Mouse (Mus musculus) hindbrain, embryonic 13.5 days (tissue): ENCODE results near the gene Sp6. TPM values are rescaled to one million over a fixed set of nuclear protein-coding genes. Genes with fewer than 3 reads are reported as not detected.
A peak's percentile ranks its signal among the peaks of the same experiment; 100 is the strongest.

Experiments used
- ATAC-seq: fragments of 200-750 bp; cut with Nextera tagmentation; 2 replicates; pipeline ENCODE4 v1.8.0; 2017; ENCODE audit warnings: moderate TSS enrichment; ENCODE audit not compliant: low FRiP score
- H3K27ac ChIP-seq: fragments of 300-500 bp; sonication (generic); 2 replicates; pipeline ENCODE4 v1.5.1; 2015; ENCODE audit warnings: inconsistent platforms, mild to moderate bottlenecking, moderate library complexity
- H3K27me3 ChIP-seq: fragments of 300-500 bp; sonication (generic); 2 replicates; pipeline ENCODE4 v1.6.1; 2015; ENCODE audit warnings: mild to moderate bottlenecking, inconsistent platforms
- H3K36me3 ChIP-seq: fragments of 300-500 bp; sonication (generic); 2 replicates; pipeline ENCODE4 v1.6.1; 2015; ENCODE audit warnings: mild to moderate bottlenecking, inconsistent platforms
- H3K4me1 ChIP-seq: fragments of 300-500 bp; sonication (generic); replicated peaks from 2 replicates; pipeline ENCODE4 v1.6.1; 2015; ENCODE audit warnings: inconsistent platforms
- H3K4me2 ChIP-seq: fragments of 300-500 bp; sonication (generic); 2 replicates; pipeline ENCODE4 v1.6.1; 2015; ENCODE audit warnings: inconsistent platforms, mild to moderate bottlenecking, moderate library complexity
- H3K4me3 ChIP-seq: fragments of 300-500 bp; sonication (generic); 2 replicates; pipeline ENCODE4 v1.5.1; 2015; ENCODE audit warnings: mild to moderate bottlenecking, inconsistent platforms
- H3K9ac ChIP-seq: fragments of 300-500 bp; sonication (generic); 2 replicates; pipeline ENCODE4 v1.6.1; 2015; ENCODE audit warnings: mild to moderate bottlenecking, inconsistent platforms
- H3K9me3 ChIP-seq: fragments of 300-500 bp; sonication (generic); 2 replicates; pipeline ENCODE4 v1.6.1; 2016; ENCODE audit warnings: inconsistent platforms
- WGBS: fragments of 180-500 bp; shearing (Covaris S2); methylation state at CpG from one replicate; pipeline ENCODE4 v1.1.7; 2015; 5-methylcytosine and 5-hydroxymethylcytosine counted together
- polyA plus RNA-seq: library from polyadenylated mRNA; unstranded; fragments of >200 nt; fragmentation: Nextera tagmentation; extraction: Ambion mirVana; gene quantifications from 2 replicates; pipeline ENCODE4 v1.2.1, GENCODE M21; 2015

The Sp6 gene
- 0.10 and 0.29 TPM in 2 replicates for polyA plus RNA-seq

DNA sequence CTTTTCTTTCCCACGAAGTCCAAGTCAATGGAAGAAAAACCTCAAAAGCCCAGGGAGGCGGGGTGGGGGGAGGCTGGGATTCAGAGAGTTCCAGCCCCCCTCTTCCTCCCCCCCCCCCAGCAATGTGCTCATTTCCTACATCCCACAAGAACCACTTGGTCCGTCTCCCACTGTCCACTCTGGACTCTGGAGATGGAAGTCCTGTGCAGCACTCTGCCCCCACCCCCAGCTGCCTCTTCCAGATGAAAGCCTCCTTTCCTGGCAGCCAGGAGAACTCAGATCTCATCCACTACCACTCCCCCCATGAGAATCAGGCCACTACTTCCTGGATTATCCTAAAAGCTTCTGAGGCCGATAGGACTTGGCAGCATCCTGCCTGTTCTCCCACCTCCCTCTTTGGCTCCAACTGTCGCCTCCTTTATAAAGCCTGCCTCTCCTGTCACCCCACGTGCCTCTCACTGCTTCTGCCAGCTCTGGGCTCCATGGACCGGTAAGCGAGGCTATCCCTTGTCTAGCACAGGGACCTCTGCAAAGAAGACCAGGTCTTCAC, at the start of gene Sp6:
Gene Sp6 (plus strand): TSS at position 274 of the 550 bp plus-strand sequence.
- H3K27ac ChIP-seq: no peak within 1 kb of the TSS
- no peaks in the 10 kb centered on the region for H3K36me3 ChIP-seq
- no peaks in the 10 kb centered on the region for H3K9me3 ChIP-seq
- ATAC-seq: no peak
- peaks cover under 1% of the 10 kb centered on the region; the same call in 1 of the 2 replicates for H3K4me1 ChIP-seq
- peaks cover 89% of the 10 kb centered on the region for H3K27me3 ChIP-seq
- H3K9ac ChIP-seq: no peak within 1 kb of the TSS
- no peak within 1 kb of the TSS for H3K4me3 ChIP-seq
- H3K4me2 ChIP-seq: no peak within 1 kb of the TSS
- 42% methylated on average over 8 of the region's 8 CpGs for WGBS

GRCm38 (mm10) chr11:96963580-96963979, 49.6 kb upstream of the Sp6 start:
- Histone ChIP-seq H3K4me3 (no peak overlapping the region), H3K9ac (no peak overlapping the region), H3K36me3 (peaks cover 42% of the 10 kb centered on the region), H3K27me3 (no peaks in the 10 kb centered on the region), H3K27ac (no peak overlapping the region; the same call in 1 of the 2 replicates), H3K9me3 (no peaks in the 10 kb centered on the region), H3K4me2 (no peak overlapping the region), H3K4me1 (peaks cover 8% of the 10 kb centered on the region; the same call in 1 of the 2 replicates)
- ATAC-seq: peak; percentile 74
- 19% methylated on average over 8 of the region's 8 CpGs for WGBS

- 91% methylated on average over 3 of the region's 3 CpGs for WGBS
- no peak for ATAC-seq
- no peak overlapping the region for H3K4me2 ChIP-seq
- peaks cover 17% of the 10 kb centered on the region for H3K36me3 ChIP-seq
- H3K27ac ChIP-seq: no peak overlapping the region
- no peak overlapping the region for H3K9ac ChIP-seq
- no peaks in the 10 kb centered on the region for H3K9me3 ChIP-seq
- peaks cover 24% of the 10 kb centered on the region for H3K4me1 ChIP-seq
- H3K4me3 ChIP-seq: no peak overlapping the region
- no peaks in the 10 kb centered on the region for H3K27me3 ChIP-seq
Observed at GRCm38 (mm10) chr11:96966172-96966571, 47.0 kb upstream of the Sp6 start.

DNA sequence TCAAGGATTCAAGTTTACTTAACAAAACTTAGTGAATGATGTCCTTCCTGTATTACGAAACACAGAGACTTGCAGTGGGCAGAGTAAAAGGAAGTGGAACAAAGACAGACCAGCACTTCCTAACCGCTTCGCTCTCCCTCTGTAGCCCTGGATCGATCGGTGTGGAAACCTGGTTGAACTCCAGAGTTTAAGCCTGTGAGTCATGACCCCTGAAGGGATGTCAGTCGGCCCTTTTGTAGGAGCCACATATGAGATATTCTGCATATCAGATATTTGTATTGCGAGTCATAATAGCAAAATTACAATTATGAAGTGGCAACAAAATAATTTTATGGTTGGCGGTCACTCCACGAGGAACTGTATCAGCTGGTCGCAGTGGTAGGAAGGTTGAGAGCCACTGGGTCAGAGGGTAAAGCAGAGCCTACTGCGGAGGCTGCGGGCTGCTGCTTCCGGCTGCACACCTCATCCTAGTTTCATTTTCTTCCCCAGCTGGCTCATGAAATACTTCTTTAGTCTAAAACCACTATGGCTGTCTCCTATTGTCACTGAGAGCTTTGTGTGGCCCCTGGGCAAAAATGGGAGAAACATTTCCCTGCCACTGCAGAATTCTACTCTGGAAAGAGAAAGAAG, 46.2 kb upstream of the Sp6 start:
- no peak overlapping the region for H3K4me2 ChIP-seq
- H3K9me3 ChIP-seq: no peaks in the 10 kb centered on the region
- peak overlapping the region; percentile 43; the same call in 1 of the 2 replicates for H3K9ac ChIP-seq
- 92% methylated on average over 13 of the region's 13 CpGs for WGBS
- peaks cover 32% of the 10 kb centered on the region for H3K4me1 ChIP-seq
- H3K36me3 ChIP-seq: peaks cover 9% of the 10 kb centered on the region
- no peak for ATAC-seq
- no peak overlapping the region for H3K4me3 ChIP-seq
- H3K27ac ChIP-seq: no peak overlapping the region
- H3K27me3 ChIP-seq: no peaks in the 10 kb centered on the region

GRCm38 (mm10) chr11:96967544-96968269, 45.5 kb upstream of the Sp6 start:
- Histone ChIP-seq H3K36me3 (peaks cover 3% of the 10 kb centered on the region), H3K9ac (peak overlapping the region; percentile 43; the same call in 1 of the 2 replicates), H3K4me1 (peaks cover 38% of the 10 kb centered on the region), H3K4me2 (no peak overlapping the region), H3K27me3 (no peaks in the 10 kb centered on the region), H3K27ac (no peak overlapping the region), H3K9me3 (no peaks in the 10 kb centered on the region), H3K4me3 (no peak overlapping the region)
- no peak for ATAC-seq
- WGBS: 90% methylated on average over 11 of the region's 11 CpGs

DNA sequence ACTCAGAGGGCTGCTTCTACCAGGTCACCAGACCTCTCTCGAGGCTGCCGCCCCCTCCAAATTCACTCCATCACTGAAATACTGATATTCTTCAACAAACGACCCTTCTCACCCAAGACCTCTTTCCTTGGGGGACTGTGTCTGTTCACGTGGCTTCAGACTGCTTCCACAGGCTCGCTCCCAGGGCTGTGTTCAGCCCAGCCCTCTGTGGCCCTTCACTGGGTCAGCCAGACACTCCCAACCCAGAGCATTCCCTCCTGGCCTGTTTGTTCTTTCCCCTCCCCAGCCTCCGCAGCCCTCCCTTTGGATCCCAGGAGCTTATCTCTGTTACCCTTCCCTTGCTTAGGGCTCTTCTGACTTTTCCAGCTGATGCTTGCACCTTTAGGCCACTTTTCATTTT, 44.7 kb upstream of the Sp6 start:
- peaks cover 41% of the 10 kb centered on the region for H3K4me1 ChIP-seq
- H3K27me3 ChIP-seq: no peaks in the 10 kb centered on the region
- no peak for ATAC-seq
- no peak overlapping the region for H3K4me2 ChIP-seq
- no peak overlapping the region for H3K27ac ChIP-seq
- WGBS: 74% methylated on average over 6 of the region's 6 CpGs
- H3K4me3 ChIP-seq: no peak overlapping the region
- H3K9me3 ChIP-seq: no peaks in the 10 kb centered on the region
- no peaks in the 10 kb centered on the region; the same call in 1 of the 2 replicates for H3K36me3 ChIP-seq
- H3K9ac ChIP-seq: no peak overlapping the region

GRCm38 (mm10) chr11:96969280-96969722, 43.9 kb upstream of the Sp6 start:
- no peaks in the 10 kb centered on the region; the same call in 1 of the 2 replicates for H3K36me3 ChIP-seq
- no peaks in the 10 kb centered on the region for H3K9me3 ChIP-seq
- WGBS: 81% methylated on average over 5 of the region's 5 CpGs
- peak overlapping the region; percentile 46 for H3K27ac ChIP-seq
- H3K4me2 ChIP-seq: no peak overlapping the region
- H3K4me3 ChIP-seq: no peak overlapping the region
- no peak overlapping the region for H3K9ac ChIP-seq
- ATAC-seq: no peak
- no peaks in the 10 kb centered on the region for H3K27me3 ChIP-seq
- H3K4me1 ChIP-seq: peaks cover 46% of the 10 kb centered on the region

DNA sequence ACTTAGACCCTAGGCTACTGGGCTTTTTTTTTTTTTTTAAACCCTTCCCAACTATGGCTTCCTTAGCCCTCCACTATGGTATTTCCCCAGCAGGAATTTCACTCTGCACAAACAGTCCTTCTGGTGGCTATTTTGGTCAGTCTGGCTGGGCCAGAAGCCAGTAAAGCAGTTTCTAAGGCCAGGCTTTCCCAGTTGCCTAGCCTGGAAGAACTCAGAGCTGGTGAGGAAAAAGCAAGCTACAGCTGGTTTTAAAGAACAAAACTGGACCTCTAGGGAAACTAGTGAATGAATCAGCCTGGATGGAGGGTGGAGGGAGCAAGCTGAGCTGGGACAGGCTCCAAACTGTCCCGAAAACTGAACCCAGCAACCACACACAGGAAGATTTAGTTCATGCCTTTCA, 43.4 kb upstream of the Sp6 start:
- H3K9ac ChIP-seq: no peak overlapping the region
- H3K4me1 ChIP-seq: peaks cover 49% of the 10 kb centered on the region
- WGBS: 82% methylated on average over 1 of the region's 1 CpGs
- peak overlapping the region; percentile 46 for H3K27ac ChIP-seq
- no peaks in the 10 kb centered on the region for H3K27me3 ChIP-seq
- no peak overlapping the region for H3K4me3 ChIP-seq
- H3K9me3 ChIP-seq: no peaks in the 10 kb centered on the region
- ATAC-seq: no peak
- no peak overlapping the region for H3K4me2 ChIP-seq
- H3K36me3 ChIP-seq: no peaks in the 10 kb centered on the region; the same call in 1 of the 2 replicates

- Histone ChIP-seq H3K27ac (peak overlapping the region; percentile 46; the same call in 1 of the 2 replicates), H3K9ac (no peak overlapping the region), H3K36me3 (no peaks in the 10 kb centered on the region; the same call in 1 of the 2 replicates), H3K4me2 (no peak overlapping the region), H3K27me3 (no peaks in the 10 kb centered on the region), H3K4me1 (peaks cover 55% of the 10 kb centered on the region), H3K4me3 (no peak overlapping the region), H3K9me3 (no peaks in the 10 kb centered on the region)
- WGBS: 81% methylated on average over 3 of the region's 3 CpGs
- no peak for ATAC-seq
Observed at GRCm38 (mm10) chr11:96970341-96970740, 42.9 kb upstream of the Sp6 start.

DNA sequence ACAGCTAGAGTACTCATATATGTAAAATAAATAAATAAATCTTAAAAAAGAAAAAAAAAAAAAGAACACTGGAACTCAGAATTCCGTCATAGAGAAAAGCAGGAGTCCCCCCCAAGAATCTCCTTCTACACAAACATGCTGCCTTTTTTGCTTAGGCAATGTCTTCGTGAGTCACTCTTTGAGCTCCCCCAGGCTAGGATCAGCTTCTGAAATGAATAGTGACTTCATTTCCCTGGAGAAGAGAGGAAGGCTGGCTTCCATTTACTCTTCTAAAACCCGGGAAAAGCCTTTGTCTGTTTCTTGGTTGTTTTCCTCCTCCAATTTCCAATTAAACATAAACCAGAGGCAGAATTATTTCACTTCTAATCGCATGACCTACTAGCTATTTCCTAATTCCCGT, 40.3 kb upstream of the Sp6 start:
- ATAC-seq: no peak
- WGBS: 74% methylated on average over 5 of the region's 5 CpGs
- Histone ChIP-seq H3K27ac (peak overlapping the region; percentile 70; the same call in 1 of the 2 replicates), H3K4me2 (no peak overlapping the region), H3K4me1 (peaks cover 71% of the 10 kb centered on the region), H3K27me3 (no peaks in the 10 kb centered on the region), H3K4me3 (no peak overlapping the region), H3K9me3 (no peaks in the 10 kb centered on the region), H3K36me3 (no peaks in the 10 kb centered on the region), H3K9ac (no peak overlapping the region)

- Histone ChIP-seq H3K27me3 (no peaks in the 10 kb centered on the region), H3K36me3 (no peaks in the 10 kb centered on the region), H3K4me1 (peaks cover 74% of the 10 kb centered on the region), H3K4me2 (0 out of 2 replicates have a peak overlapping the region, but pooled peaks have one; percentile 3), H3K9ac (peak overlapping the region; percentile 40; the same call in 1 of the 2 replicates), H3K27ac (peak overlapping the region; percentile 70), H3K9me3 (no peaks in the 10 kb centered on the region), H3K4me3 (no peak overlapping the region)
- 80% methylated on average over 5 of the region's 5 CpGs for WGBS
- no peak for ATAC-seq
Observed at GRCm38 (mm10) chr11:96973426-96973964, 39.7 kb upstream of the Sp6 start.

DNA sequence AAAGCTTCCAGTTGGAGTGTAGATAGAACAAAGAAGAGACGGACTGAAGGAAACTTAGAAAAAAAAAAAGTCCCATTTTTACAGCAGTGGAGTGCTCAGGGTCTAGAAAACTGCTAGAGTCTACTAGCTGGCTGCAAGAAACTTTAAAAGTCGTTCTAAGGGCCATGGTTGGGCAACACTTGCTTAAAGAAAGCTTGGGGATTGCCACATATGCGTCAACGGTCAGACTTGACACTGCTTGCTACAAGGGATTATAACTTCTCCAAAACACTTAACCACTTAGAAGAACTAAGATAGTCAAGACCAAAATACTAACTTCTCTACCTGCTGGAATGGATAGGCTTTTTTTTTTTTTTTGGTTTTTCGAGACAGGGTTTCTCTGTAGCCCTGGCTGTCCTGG, 38.4 kb upstream of the Sp6 start:
- Histone ChIP-seq H3K9ac (no peak overlapping the region), H3K4me3 (no peak overlapping the region), H3K4me2 (no peak overlapping the region), H3K4me1 (peaks cover 71% of the 10 kb centered on the region), H3K27ac (no peak overlapping the region), H3K9me3 (no peaks in the 10 kb centered on the region), H3K36me3 (no peaks in the 10 kb centered on the region), H3K27me3 (no peaks in the 10 kb centered on the region)
- 86% methylated on average over 5 of the region's 5 CpGs for WGBS
- ATAC-seq: no peak
